Mouse (Mus musculus): ENCODE results near the gene Csnk1d. TPM values are rescaled to one million over a fixed set of nuclear protein-coding genes. Genes with fewer than 3 reads are reported as not detected.

Csnk1d gene
- polyA plus RNA-seq, 1 experiment from 2014 or later, result 71.3 TPM

DNA sequence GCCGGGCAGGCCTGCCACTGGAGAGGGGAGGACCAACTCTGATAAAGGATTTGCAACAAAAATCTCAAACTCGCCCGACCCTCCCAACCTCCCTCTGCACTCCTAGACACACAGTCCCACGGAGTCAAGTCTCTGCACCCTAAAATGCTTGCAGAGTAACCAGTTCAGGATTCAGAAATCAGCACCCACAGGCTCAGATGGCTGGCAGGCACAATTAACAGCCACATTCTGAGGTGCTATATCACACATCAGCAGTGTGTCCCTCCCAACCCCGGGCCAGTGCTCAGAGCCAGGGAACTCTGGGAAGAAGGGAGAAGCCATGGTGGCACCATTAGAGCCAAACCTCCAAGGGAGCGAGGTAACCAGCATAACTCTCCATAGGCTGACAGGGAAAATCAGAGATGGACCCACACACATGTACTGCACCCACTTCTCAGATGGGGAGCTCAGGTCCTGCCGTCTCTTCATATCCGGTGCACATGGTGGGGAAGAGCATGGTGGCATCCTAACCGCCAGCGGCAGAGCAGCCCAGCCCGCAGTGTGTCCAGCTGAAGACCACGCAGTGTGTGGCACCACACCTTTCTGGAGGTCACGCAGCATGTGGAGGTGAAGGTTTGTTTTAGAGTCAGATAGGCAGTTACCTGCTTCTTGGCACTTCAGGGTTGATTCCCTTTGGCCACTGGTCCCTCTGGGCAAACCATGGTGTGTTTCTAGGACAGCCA, 28.9 kb downstream of the Csnk1d start:
- 93% methylated on average over 13 of the region's 13 CpGs for WGBS
- no peaks in the 10 kb centered on the region for H3K27me3 ChIP-seq (ENCODE audit: control insufficient read depth, insufficient read depth, low read length)
- H3K9ac ChIP-seq (ENCODE audit: low read length), result no peak overlapping the region
- H3K4me3 ChIP-seq (ENCODE audit: low read depth, low read length), result no peak overlapping the region
- no peak overlapping the region for H3K27ac ChIP-seq (ENCODE audit: low read depth, low read length)
- no peaks in the 10 kb centered on the region for H3K9me3 ChIP-seq (ENCODE audit: control insufficient read depth, low read length)
- H3K4me2 ChIP-seq, result no peak overlapping the region
- DNase-seq (ENCODE audit: low spot score, missing footprints) (no peak), ATAC-seq (ENCODE audit: low FRiP score) (no peak)
- H3K36me3 ChIP-seq (ENCODE audit: control insufficient read depth, insufficient read depth, low read length), result peaks cover 31% of the 10 kb centered on the region
- no peaks in the 10 kb centered on the region for H3K4me1 ChIP-seq (ENCODE audit: control insufficient read depth, insufficient read depth, low read length)

DNA sequence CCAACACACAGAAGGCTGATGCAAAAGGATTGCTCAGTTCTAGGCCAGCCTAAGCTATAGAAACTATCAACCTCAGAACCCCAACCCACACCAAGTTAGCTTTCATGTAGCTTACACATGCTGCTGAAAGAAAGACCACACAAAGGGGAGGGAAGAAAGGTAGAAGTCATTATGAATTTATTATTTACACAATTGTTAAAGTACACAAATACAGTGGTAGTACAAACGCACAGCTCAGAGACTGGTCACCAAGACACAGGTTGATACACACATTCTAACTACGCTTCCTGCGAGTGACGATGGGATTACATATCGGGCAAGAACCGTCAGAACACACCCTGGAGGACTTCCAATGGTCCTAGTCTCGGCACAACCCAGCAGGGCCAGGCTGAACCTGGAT, 29.5 kb downstream of the Csnk1d start:
- ATAC-seq (ENCODE audit: low FRiP score) (no peak), DNase-seq (ENCODE audit: low spot score, missing footprints) (no peak)
- H3K4me3 ChIP-seq (ENCODE audit: low read depth, low read length), result no peak overlapping the region
- peaks cover 26% of the 10 kb centered on the region for H3K36me3 ChIP-seq (ENCODE audit: control insufficient read depth, insufficient read depth, low read length)
- H3K9ac ChIP-seq (ENCODE audit: low read length), result no peak overlapping the region
- H3K27ac ChIP-seq (ENCODE audit: low read depth, low read length), result no peak overlapping the region
- no peak overlapping the region for H3K4me2 ChIP-seq
- H3K9me3 ChIP-seq (ENCODE audit: control insufficient read depth, low read length), result no peaks in the 10 kb centered on the region
- no peaks in the 10 kb centered on the region for H3K4me1 ChIP-seq (ENCODE audit: control insufficient read depth, insufficient read depth, low read length)
- H3K27me3 ChIP-seq (ENCODE audit: control insufficient read depth, insufficient read depth, low read length), result no peaks in the 10 kb centered on the region
- WGBS, result 90% methylated on average over 7 of the region's 7 CpGs

DNA sequence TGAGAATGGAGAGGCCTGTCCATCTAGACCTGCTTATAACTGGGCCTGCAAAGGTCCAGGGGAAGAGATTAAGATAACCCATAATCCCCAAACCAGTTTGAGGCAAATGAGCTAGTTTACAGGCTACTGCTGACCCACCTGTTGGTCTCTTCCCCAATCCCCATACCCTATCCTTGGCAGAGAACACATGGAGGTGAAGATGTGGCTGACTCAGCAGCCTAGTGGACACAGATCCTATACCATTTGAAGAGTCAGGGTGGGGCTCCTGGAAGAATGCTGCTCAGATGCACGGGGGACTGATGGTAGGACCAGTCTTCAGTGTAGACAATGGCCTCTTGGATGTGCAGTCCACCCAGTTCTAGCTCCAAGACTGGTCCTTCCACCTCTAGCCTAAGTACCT, 30.9 kb downstream of the Csnk1d start:
- WGBS, result 76% methylated on average over 1 of the region's 1 CpGs
- ATAC-seq (ENCODE audit: low FRiP score) (no peak), DNase-seq (ENCODE audit: low spot score, missing footprints) (no peak)
- Histone ChIP-seq H3K9ac (ENCODE audit: low read length) (no peak overlapping the region), H3K27me3 (ENCODE audit: control insufficient read depth, insufficient read depth, low read length) (no peaks in the 10 kb centered on the region), H3K4me3 (ENCODE audit: low read depth, low read length) (no peak overlapping the region), H3K4me1 (ENCODE audit: control insufficient read depth, insufficient read depth, low read length) (no peaks in the 10 kb centered on the region), H3K4me2 (no peak overlapping the region), H3K9me3 (ENCODE audit: control insufficient read depth, low read length) (no peaks in the 10 kb centered on the region), H3K27ac (ENCODE audit: low read depth, low read length) (no peak overlapping the region), H3K36me3 (ENCODE audit: control insufficient read depth, insufficient read depth, low read length) (peaks cover 26% of the 10 kb centered on the region)

DNA sequence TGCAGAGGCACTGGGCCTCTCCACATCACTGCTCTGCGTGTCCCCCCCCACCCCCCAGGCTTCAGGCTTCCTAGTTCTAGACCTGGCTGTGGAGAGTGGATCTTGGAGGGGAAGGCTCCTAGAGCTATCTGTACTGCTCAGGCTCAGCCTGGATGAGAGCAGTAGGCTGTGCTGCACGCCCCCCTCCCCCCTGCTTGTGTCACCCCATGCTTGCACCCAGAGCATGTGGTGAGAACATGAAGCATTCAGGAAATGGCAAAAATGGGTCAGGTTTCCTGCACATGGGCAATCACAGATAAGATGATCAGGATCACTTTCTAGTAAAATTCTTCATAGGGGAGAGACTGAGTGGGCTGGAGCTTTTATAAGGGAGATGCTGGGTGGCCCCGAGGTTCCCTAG, 31.6 kb downstream of the Csnk1d start:
- no peaks in the 10 kb centered on the region for H3K27me3 ChIP-seq (ENCODE audit: control insufficient read depth, insufficient read depth, low read length)
- no peak overlapping the region for H3K9ac ChIP-seq (ENCODE audit: low read length)
- H3K36me3 ChIP-seq (ENCODE audit: control insufficient read depth, insufficient read depth, low read length), result peaks cover 26% of the 10 kb centered on the region
- DNase-seq (ENCODE audit: low spot score, missing footprints) (no peak), ATAC-seq (ENCODE audit: low FRiP score) (no peak)
- H3K4me1 ChIP-seq (ENCODE audit: control insufficient read depth, insufficient read depth, low read length), result no peaks in the 10 kb centered on the region
- no peak overlapping the region for H3K27ac ChIP-seq (ENCODE audit: low read depth, low read length)
- no peak overlapping the region for H3K4me3 ChIP-seq (ENCODE audit: low read depth, low read length)
- H3K9me3 ChIP-seq (ENCODE audit: control insufficient read depth, low read length), result no peaks in the 10 kb centered on the region
- H3K4me2 ChIP-seq, result no peak overlapping the region
- 80% methylated on average over 3 of the region's 3 CpGs for WGBS

DNA sequence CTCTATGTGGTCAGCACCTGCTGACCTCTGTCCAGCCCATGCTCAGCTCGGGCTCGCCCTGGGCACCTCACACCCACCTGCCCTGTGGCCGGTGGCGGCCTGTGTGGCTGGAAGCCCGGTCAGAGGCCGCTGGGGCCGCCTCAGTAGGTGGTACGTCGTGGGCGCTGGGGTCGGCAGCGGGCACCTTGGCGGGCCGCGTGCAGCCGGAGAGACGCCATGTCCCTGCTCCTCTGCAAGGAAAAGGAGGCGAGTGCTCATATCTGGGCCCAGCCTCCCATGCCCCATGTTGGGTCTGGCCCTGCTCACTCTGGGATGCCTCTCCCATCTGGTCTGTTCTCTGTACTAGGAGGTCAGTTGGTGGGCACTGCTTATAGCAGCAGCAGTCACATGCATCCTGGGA, 32.1 kb downstream of the Csnk1d start:
- H3K4me1 ChIP-seq (ENCODE audit: control insufficient read depth, insufficient read depth, low read length), result no peaks in the 10 kb centered on the region
- H3K9me3 ChIP-seq (ENCODE audit: control insufficient read depth, low read length), result no peaks in the 10 kb centered on the region
- H3K27ac ChIP-seq (ENCODE audit: low read depth, low read length), result no peak overlapping the region
- H3K4me2 ChIP-seq, result no peak overlapping the region
- 90% methylated on average over 18 of the region's 18 CpGs for WGBS
- H3K27me3 ChIP-seq (ENCODE audit: control insufficient read depth, insufficient read depth, low read length), result no peaks in the 10 kb centered on the region
- H3K36me3 ChIP-seq (ENCODE audit: control insufficient read depth, insufficient read depth, low read length), result peaks cover 26% of the 10 kb centered on the region
- no peak overlapping the region for H3K9ac ChIP-seq (ENCODE audit: low read length)
- DNase-seq (ENCODE audit: low spot score, missing footprints) (no peak), ATAC-seq (ENCODE audit: low FRiP score) (no peak)
- H3K4me3 ChIP-seq (ENCODE audit: low read depth, low read length), result no peak overlapping the region

DNA sequence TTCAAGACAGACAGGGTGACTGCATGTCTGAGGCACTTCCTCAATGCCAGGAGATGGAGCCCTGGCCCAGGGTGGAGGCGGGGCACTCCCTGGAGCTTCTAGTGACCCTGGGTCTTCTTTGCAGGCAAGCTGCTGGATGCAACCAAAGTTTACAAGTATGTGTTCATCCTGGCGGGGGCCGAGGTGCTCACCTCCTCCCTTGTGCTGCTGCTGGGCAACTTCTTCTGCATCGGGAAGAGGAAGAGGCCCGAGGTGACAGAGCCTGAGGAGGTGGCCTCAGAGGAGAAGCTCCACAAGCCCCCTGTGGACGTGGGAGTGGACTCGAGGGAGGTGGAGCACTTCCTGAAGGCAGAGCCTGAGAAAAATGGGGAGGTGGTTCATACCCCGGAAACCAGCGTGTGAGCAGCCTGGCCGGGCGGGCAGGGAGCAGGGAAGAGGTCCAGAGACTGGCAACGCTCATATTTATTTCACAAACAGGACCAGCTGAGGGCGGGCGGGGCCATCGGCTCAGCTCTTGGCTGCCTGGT, 33.3 kb downstream of the Csnk1d start:
- Histone ChIP-seq H3K4me1 (ENCODE audit: control insufficient read depth, insufficient read depth, low read length) (no peaks in the 10 kb centered on the region), H3K9me3 (ENCODE audit: control insufficient read depth, low read length) (no peaks in the 10 kb centered on the region), H3K9ac (ENCODE audit: low read length) (no peak overlapping the region), H3K4me3 (ENCODE audit: low read depth, low read length) (no peak overlapping the region), H3K4me2 (no peak overlapping the region), H3K27ac (ENCODE audit: low read depth, low read length) (no peak overlapping the region), H3K36me3 (ENCODE audit: control insufficient read depth, insufficient read depth, low read length) (peaks cover 17% of the 10 kb centered on the region), H3K27me3 (ENCODE audit: control insufficient read depth, insufficient read depth, low read length) (no peaks in the 10 kb centered on the region)
- 78% methylated on average over 15 of the region's 15 CpGs for WGBS
- no peak for DNase-seq (ENCODE audit: low spot score, missing footprints)
- ATAC-seq (ENCODE audit: low FRiP score), result no peak

DNA sequence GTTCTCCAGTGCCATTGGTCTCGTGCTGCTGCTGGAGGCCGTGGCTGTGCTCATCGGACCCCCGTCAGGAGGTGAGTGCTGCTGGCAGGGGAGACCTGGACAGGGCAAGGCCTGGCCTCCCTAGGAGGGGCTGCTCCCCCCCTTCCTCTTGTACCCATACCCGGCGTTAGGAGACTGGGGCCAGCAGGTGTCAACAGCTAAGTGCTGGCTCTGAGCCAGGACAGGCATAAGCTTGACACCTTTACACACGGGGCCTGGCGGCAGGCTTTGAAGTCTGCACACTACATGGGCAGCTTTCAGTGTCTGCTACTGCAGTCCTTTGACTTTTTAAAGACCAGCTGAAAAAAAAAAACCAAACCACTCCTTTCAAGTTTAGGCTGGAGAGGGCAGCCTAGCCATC, 34.1 kb downstream of the Csnk1d start:
- no peak overlapping the region for H3K9ac ChIP-seq (ENCODE audit: low read length)
- peaks cover 3% of the 10 kb centered on the region for H3K4me1 ChIP-seq (ENCODE audit: control insufficient read depth, insufficient read depth, low read length)
- no peak overlapping the region for H3K27ac ChIP-seq (ENCODE audit: low read depth, low read length)
- H3K4me3 ChIP-seq (ENCODE audit: low read depth, low read length), result no peak overlapping the region
- no peak overlapping the region for H3K4me2 ChIP-seq
- H3K9me3 ChIP-seq (ENCODE audit: control insufficient read depth, low read length), result no peaks in the 10 kb centered on the region
- H3K27me3 ChIP-seq (ENCODE audit: control insufficient read depth, insufficient read depth, low read length), result no peaks in the 10 kb centered on the region
- DNase-seq (ENCODE audit: low spot score, missing footprints), result no peak
- peaks cover 12% of the 10 kb centered on the region for H3K36me3 ChIP-seq (ENCODE audit: control insufficient read depth, insufficient read depth, low read length)
- 82% methylated on average over 8 of the region's 8 CpGs for WGBS
- ATAC-seq (ENCODE audit: low FRiP score), result no peak

DNA sequence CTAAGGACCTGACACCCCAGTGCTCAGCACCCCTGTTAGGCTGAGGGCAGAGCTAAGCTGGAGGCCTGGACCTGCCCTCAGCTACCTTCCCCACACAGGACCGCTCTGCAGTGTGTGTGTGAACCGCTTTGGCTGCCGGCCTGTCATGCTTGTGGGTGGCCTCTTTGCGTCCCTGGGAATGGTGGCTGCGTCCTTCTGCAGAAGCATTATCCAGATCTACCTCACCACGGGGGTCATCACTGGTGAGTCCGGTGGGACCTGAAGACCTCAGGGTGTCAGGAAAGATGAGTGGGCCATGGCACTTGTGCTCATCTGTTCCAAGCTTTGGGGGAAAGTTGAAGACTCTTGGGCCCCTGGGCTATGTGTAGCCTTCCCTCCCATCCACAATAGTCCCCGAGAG, 35.4 kb downstream of the Csnk1d start:
- no peak for DNase-seq (ENCODE audit: low spot score, missing footprints)
- peaks cover 10% of the 10 kb centered on the region; the same call in 1 of the 2 replicates for H3K36me3 ChIP-seq (ENCODE audit: control insufficient read depth, insufficient read depth, low read length)
- no peak overlapping the region for H3K27ac ChIP-seq (ENCODE audit: low read depth, low read length)
- H3K4me2 ChIP-seq, result no peak overlapping the region
- no peak overlapping the region for H3K9ac ChIP-seq (ENCODE audit: low read length)
- H3K27me3 ChIP-seq (ENCODE audit: control insufficient read depth, insufficient read depth, low read length), result no peaks in the 10 kb centered on the region
- no peaks in the 10 kb centered on the region for H3K9me3 ChIP-seq (ENCODE audit: control insufficient read depth, low read length)
- no peak overlapping the region for H3K4me3 ChIP-seq (ENCODE audit: low read depth, low read length)
- peaks cover 13% of the 10 kb centered on the region for H3K4me1 ChIP-seq (ENCODE audit: control insufficient read depth, insufficient read depth, low read length)
- WGBS, result 92% methylated on average over 8 of the region's 8 CpGs
- no peak for ATAC-seq (ENCODE audit: low FRiP score)

DNA sequence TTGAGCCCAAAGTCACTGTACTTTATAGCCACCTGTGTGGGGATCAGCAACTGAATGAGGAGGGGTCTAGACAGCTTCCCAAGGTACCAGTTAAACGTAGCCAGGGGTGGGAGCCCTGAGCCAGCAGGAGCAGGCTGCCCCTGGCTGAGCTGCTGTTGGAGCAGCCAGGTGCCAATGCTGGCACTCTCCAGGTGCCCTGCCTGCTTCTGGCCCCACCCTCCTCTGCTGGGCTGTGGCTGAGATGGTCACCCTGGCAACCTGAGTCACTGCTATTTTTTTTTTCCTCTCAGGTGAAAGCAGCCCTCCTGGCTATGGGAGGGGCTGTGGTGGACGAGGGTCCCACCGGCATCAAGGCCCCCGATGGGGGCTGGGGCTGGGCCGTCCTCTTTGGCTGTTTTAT, 36.2 kb downstream of the Csnk1d start:
- no peak overlapping the region for H3K4me3 ChIP-seq (ENCODE audit: low read depth, low read length)
- 86% methylated on average over 5 of the region's 5 CpGs for WGBS
- H3K36me3 ChIP-seq (ENCODE audit: control insufficient read depth, insufficient read depth, low read length), result peaks cover 10% of the 10 kb centered on the region; the same call in 1 of the 2 replicates
- H3K9me3 ChIP-seq (ENCODE audit: control insufficient read depth, low read length), result no peaks in the 10 kb centered on the region
- ATAC-seq (ENCODE audit: low FRiP score) (no peak), DNase-seq (ENCODE audit: low spot score, missing footprints) (no peak)
- peaks cover 2% of the 10 kb centered on the region; the same call in 1 of the 2 replicates for H3K27me3 ChIP-seq (ENCODE audit: control insufficient read depth, insufficient read depth, low read length)
- no peak overlapping the region for H3K4me2 ChIP-seq
- H3K9ac ChIP-seq (ENCODE audit: low read length), result no peak overlapping the region
- H3K27ac ChIP-seq (ENCODE audit: low read depth, low read length), result no peak overlapping the region
- H3K4me1 ChIP-seq (ENCODE audit: control insufficient read depth, insufficient read depth, low read length), result peaks cover 21% of the 10 kb centered on the region
